Mouse (Mus musculus) ovary, postnatal 14 days (tissue): ENCODE data around the gene Gm14288.
"Not testable (repeated sequence)": the region's sequence is repeated elsewhere in the genome, so short reads cannot be mapped to it uniquely, and the experiment has no call there.

Experiments
- DNase-seq: peaks from one replicate; pipeline ENCODE4 v3.0.0; 2022; ENCODE audit warnings: low spot score

The Gm14288 gene

GRCm38 (mm10) chr2:175800993-175801392 is at the start of gene Gm14288:
Gene Gm14288 (minus strand): TSS chr2:175801093.
- DNase-seq = not testable (repeated sequence)

GRCm38 (mm10) chr2:175741237-175741636 is 59.7 kb downstream of the Gm14288 start, which contains the start of gene Gm2007:
Gene Gm2007 (plus strand): TSS chr2:175741537.
- not testable (repeated sequence) for DNase-seq
